Mouse (Mus musculus): Measurements from ENCODE around the gene Kif11. TPM values are rescaled to one million over a fixed set of nuclear protein-coding genes. Genes with fewer than 3 reads are reported as not detected.

The Kif11 gene
- polyA plus RNA-seq, 2 experiments = 35.8 to 53.2 TPM

DNA sequence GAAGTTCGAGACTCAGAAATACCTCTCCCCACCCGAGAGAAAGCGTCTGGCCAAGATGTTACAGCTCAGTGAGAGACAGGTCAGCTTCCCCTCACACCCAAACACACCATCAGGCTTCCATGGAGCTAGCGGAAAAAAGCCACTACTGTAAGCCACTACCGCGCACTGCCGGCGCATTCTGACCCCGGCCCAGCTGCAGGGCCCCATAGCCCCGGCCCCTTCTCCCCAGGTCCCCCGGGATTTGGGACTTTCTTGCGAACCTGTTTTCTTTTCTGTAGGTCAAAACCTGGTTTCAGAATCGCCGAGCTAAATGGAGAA, 61.0 kb downstream of the Kif11 start:
- TF ChIP-seq CTCF (IDR thresholded peaks at IDR 0.05; ENCODE audit: low read depth) (no peak), EP300 (IDR thresholded peaks at IDR 0.05; ENCODE audit: low read depth) (no peak)
- Histone ChIP-seq H3K27ac (no peak overlapping the region), H3K27me3 (ENCODE audit: control insufficient read depth, insufficient read depth, low read length) (peaks cover 51% of the 10 kb centered on the region), H3K9ac (replicated peaks) (no peak overlapping the region), H3K4me3 (ENCODE audit: insufficient read depth in 1 of 2, low read depth in 2 of 2, low read length in 2 of 2) (peak overlapping the region; percentile 43 to 67; a peak in 3 of 4 replicates), H3K36me3 (replicated peaks; ENCODE audit: control insufficient read depth, insufficient read depth, low read depth) (no peaks in the 10 kb centered on the region), H3K4me1 (replicated peaks; ENCODE audit: control insufficient read depth in 2 of 2, insufficient read depth in 2 of 2, low read length in 1 of 2) (peaks cover 0 to 12% of the 10 kb centered on the region in 2 experiments; a peak in 3 of 4 replicates), H3K4me2 (ENCODE audit: low read depth) (peak overlapping the region; percentile 71), H3K9me3 (ENCODE audit: control insufficient read depth, low read length) (no peaks in the 10 kb centered on the region)
- 35% methylated on average over 14 of the region's 14 CpGs for WGBS (ENCODE audit: insufficient replicate concordance)
- ATAC-seq (ENCODE audit: insufficient read depth) (no peak), DNase-seq (ENCODE audit: low read depth in 3 of 3, low spot score in 3 of 3) (no peak)

DNA sequence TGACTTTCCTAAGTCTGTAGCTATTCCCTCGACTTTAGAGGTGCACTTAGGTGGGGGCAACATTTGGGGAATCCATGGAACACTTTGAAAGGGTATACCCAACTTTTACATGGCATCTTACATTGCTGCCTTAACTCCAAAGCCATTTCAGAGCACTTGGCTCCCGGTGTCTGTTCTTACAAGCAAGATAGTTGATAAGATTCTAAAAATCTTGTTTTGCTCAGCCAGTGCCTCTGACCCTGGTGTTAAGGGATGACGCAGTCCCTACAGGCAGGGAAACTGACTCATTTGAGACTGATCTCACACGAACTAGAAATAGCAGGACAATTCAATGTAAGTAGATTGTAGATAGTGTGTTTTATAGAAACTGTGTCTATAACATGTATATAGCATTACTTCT, 64.0 kb downstream of the Kif11 start:
- Histone ChIP-seq H3K36me3 (replicated peaks; ENCODE audit: control insufficient read depth, insufficient read depth, low read depth) (no peaks in the 10 kb centered on the region), H3K27ac (no peak overlapping the region), H3K4me3 (ENCODE audit: insufficient read depth in 1 of 2, low read depth in 2 of 2, low read length in 2 of 2) (no peak overlapping the region), H3K4me1 (replicated peaks; ENCODE audit: control insufficient read depth in 2 of 2, insufficient read depth in 2 of 2, low read length in 1 of 2) (peaks cover 6 to 19% of the 10 kb centered on the region in 2 experiments; a peak in 3 of 4 replicates), H3K4me2 (ENCODE audit: low read depth) (no peak overlapping the region), H3K27me3 (ENCODE audit: control insufficient read depth, insufficient read depth, low read length) (peaks cover 25% of the 10 kb centered on the region), H3K9ac (replicated peaks) (no peak overlapping the region), H3K9me3 (ENCODE audit: control insufficient read depth, low read length) (no peaks in the 10 kb centered on the region)
- TF ChIP-seq CTCF (IDR thresholded peaks at IDR 0.05; ENCODE audit: low read depth) (no peak), EP300 (IDR thresholded peaks at IDR 0.05; ENCODE audit: low read depth) (no peak)
- WGBS (ENCODE audit: insufficient replicate concordance) = 45% methylated on average over 4 of the region's 4 CpGs
- no peak for ATAC-seq (ENCODE audit: insufficient read depth)
- no peak for DNase-seq (ENCODE audit: low read depth in 3 of 3, low spot score in 3 of 3)

DNA sequence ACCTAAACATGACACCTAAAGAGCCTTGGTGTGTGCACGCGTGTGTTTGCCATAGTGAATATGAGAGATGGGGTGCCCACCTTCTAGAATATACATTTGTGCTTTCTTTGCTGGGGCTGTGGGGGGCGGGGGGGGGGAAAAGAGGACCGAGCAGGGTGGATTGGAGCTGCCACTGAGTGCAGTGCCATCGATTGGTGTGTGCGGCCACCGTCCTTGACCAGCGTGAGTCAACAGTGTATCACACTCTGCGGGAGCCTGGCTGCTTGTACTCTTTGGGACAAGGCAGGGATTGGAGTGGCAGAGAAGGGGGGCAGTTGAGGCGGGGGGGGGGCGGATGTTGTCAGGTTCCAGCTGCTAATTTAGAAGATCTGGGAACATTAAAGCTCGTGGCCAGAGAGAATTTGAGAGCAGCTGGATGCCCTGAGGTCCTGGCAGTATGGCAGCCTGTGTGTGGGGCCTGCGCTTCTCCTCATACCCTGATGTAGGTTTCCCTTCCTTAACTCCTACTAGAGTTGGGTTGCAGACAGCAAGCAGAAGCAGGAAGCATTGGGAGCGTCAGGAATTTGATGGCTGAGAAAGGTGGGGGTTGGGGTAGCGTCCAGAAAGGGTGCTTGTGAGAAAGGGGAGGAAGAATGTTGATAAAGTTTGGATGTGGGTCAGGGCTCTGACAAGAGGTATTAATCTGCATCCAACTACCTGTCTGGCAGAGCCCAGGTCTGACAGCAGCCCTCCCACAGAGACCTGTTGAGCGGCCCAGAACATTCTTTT, 64.7 kb downstream of the Kif11 start:
- no peaks in the 10 kb centered on the region for H3K9me3 ChIP-seq (ENCODE audit: control insufficient read depth, low read length)
- WGBS (ENCODE audit: insufficient replicate concordance) = 66% methylated on average over 16 of the region's 16 CpGs

DNA sequence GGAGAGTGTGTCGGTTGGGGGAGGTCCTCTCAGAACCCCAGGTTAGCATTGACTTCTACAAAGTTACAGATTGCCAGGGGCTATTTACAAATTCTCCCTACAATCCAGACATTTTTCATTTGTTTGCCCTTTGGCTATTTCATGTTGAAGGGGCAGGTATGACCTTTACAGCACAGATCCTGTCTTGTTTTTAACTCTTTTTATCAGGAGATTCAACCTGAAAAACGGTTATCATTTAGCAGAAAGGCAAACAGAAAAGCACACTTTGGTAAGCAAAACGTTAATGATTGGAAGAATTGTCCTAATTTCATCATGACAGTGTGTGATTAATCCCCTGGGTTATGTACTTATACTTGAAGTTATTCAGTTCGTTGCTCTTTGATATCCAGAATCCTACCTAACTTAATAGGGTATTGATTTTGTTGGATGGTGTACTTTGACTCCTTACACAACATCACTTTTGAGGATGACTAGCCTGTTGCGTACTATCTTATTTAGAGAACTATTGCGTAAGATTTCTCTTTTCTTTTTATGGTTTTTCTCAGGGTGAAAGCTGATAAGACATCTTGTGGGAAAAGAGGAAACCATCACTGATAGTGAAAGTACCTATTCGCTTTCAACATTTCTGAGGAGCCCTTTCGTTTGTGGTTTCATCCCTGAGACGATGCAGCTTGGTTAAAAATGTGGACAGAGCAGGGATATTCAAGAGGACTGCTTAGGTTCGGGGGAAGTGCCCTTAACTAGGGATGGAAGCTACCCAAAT, 66.5 kb downstream of the Kif11 start:
- Histone ChIP-seq H3K4me3 (ENCODE audit: insufficient read depth in 1 of 2, low read depth in 2 of 2, low read length in 2 of 2) (no peak overlapping the region), H3K36me3 (replicated peaks; ENCODE audit: control insufficient read depth, insufficient read depth, low read depth) (no peaks in the 10 kb centered on the region), H3K27ac (no peak overlapping the region), H3K9me3 (ENCODE audit: control insufficient read depth, low read length) (no peaks in the 10 kb centered on the region), H3K4me2 (ENCODE audit: low read depth) (no peak overlapping the region), H3K27me3 (ENCODE audit: control insufficient read depth, insufficient read depth, low read length) (no peaks in the 10 kb centered on the region), H3K4me1 (replicated peaks; ENCODE audit: control insufficient read depth in 2 of 2, insufficient read depth in 2 of 2, low read length in 1 of 2) (peaks cover 6 to 19% of the 10 kb centered on the region in 2 experiments; a peak in 3 of 4 replicates), H3K9ac (replicated peaks) (no peak overlapping the region)
- WGBS (ENCODE audit: insufficient replicate concordance) = 17% methylated on average over 10 of the region's 10 CpGs
- DNase-seq (ENCODE audit: low read depth in 3 of 3, low spot score in 3 of 3) (no peak), ATAC-seq (ENCODE audit: insufficient read depth) (peak; percentile 31; the same call in 1 of the 2 replicates)
- TF ChIP-seq EP300 (IDR thresholded peaks at IDR 0.05; ENCODE audit: low read depth) (no peak), CTCF (IDR thresholded peaks at IDR 0.05; ENCODE audit: low read depth) (no peak)

More for the DNA sequence above, 64.7 kb downstream of the Kif11 start:
- DNase-seq (ENCODE audit: low read depth in 3 of 3, low spot score in 3 of 3) (no peak), ATAC-seq (ENCODE audit: insufficient read depth) (peak; percentile 57; the same call in 1 of the 2 replicates)
- Histone ChIP-seq H3K4me2 (ENCODE audit: low read depth) (no peak overlapping the region), H3K4me1 (replicated peaks; ENCODE audit: control insufficient read depth in 2 of 2, insufficient read depth in 2 of 2, low read length in 1 of 2) (peaks cover 6 to 19% of the 10 kb centered on the region in 2 experiments; a peak in 3 of 4 replicates), H3K27ac (no peak overlapping the region), H3K36me3 (replicated peaks; ENCODE audit: control insufficient read depth, insufficient read depth, low read depth) (no peaks in the 10 kb centered on the region), H3K27me3 (ENCODE audit: control insufficient read depth, insufficient read depth, low read length) (peaks cover 18% of the 10 kb centered on the region), H3K4me3 (ENCODE audit: insufficient read depth in 1 of 2, low read depth in 2 of 2, low read length in 2 of 2) (no peak overlapping the region), H3K9ac (replicated peaks) (no peak overlapping the region)
- TF ChIP-seq CTCF (IDR thresholded peaks at IDR 0.05; ENCODE audit: low read depth) = no peak
- no peak for TF ChIP-seq EP300 (IDR thresholded peaks at IDR 0.05; ENCODE audit: low read depth)

DNA sequence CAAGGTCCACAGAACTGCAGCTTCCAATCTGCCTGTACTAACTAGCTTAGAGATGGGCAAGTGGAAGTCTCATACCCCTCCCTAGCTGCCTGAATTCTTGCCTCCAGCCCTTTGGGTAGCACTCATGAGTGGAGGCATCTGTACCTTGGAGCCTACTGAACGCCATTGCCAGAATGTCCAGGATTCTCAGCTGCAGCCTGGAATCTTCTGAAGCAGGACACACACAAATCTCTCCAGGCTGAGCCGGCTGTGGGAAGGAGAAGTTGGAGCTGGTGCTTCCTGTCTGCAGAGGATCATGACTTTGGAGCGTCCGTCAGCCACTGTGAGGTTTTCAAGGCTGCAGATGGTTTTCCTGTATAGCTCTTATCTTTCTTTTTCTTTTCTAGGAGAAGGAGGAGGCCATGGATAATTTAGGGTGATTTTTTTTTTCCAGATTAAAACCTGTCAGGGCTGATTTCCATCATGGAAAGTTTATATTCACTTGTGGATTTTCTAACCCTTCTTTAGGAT, 67.5 kb downstream of the Kif11 start:
- TF ChIP-seq EP300 (IDR thresholded peaks at IDR 0.05; ENCODE audit: low read depth) (no peak), CTCF (IDR thresholded peaks at IDR 0.05; ENCODE audit: low read depth) (no peak)
- no peak for ATAC-seq (ENCODE audit: insufficient read depth)
- Histone ChIP-seq H3K27ac (no peak overlapping the region), H3K9me3 (ENCODE audit: control insufficient read depth, low read length) (no peaks in the 10 kb centered on the region), H3K36me3 (replicated peaks; ENCODE audit: control insufficient read depth, insufficient read depth, low read depth) (no peaks in the 10 kb centered on the region), H3K4me3 (ENCODE audit: insufficient read depth in 1 of 2, low read depth in 2 of 2, low read length in 2 of 2) (no peak overlapping the region), H3K4me1 (replicated peaks; ENCODE audit: control insufficient read depth in 2 of 2, insufficient read depth in 2 of 2, low read length in 1 of 2) (peaks cover 6 to 19% of the 10 kb centered on the region in 2 experiments; a peak in 3 of 4 replicates), H3K4me2 (ENCODE audit: low read depth) (no peak overlapping the region), H3K9ac (replicated peaks) (no peak overlapping the region), H3K27me3 (ENCODE audit: control insufficient read depth, insufficient read depth, low read length) (no peaks in the 10 kb centered on the region)
- WGBS (ENCODE audit: insufficient replicate concordance) = 8% methylated on average over 4 of the region's 4 CpGs
- no peak for DNase-seq (ENCODE audit: low read depth in 3 of 3, low spot score in 3 of 3)
